Mouse (Mus musculus) limb, embryonic 11.5 days (tissue): ENCODE results near the gene Slc12a6. TPM values are rescaled to one million over a fixed set of nuclear protein-coding genes. Genes with fewer than 3 reads are reported as not detected.

Experiments
- ATAC-seq: fragments of 200-750 bp; cut with Nextera tagmentation; 2 replicates; pipeline ENCODE4 v1.8.0; 2017; ENCODE audit warnings: low read depth; ENCODE audit not compliant: insufficient number of reproducible peaks, low FRiP score, low TSS enrichment
- DNase-seq: peaks from one replicate; pipeline ENCODE4 v3.0.0-alpha.2; 2015; ENCODE audit warnings: low spot score
- H3K27ac ChIP-seq: fragments of 300-500 bp; sonication (generic); replicated peaks from 2 replicates; pipeline ENCODE4 v1.5.1; 2014; ENCODE audit warnings: low read depth, mild to moderate bottlenecking, low read length
- H3K27me3 ChIP-seq: fragments of 300-500 bp; sonication (generic); 2 replicates; pipeline ENCODE4 v1.6.1; 2014; ENCODE audit warnings: mild to moderate bottlenecking, low read length, mixed read lengths; ENCODE audit not compliant: control insufficient read depth, insufficient read depth
- H3K36me3 ChIP-seq: fragments of 300-500 bp; sonication (generic); 2 replicates; pipeline ENCODE4 v1.6.1; 2014; ENCODE audit warnings: mild to moderate bottlenecking, low read length, moderate library complexity, mixed read lengths; ENCODE audit not compliant: control insufficient read depth, insufficient read depth
- H3K4me1 ChIP-seq: fragments of 300-500 bp; sonication (generic); 2 replicates; pipeline ENCODE4 v1.6.1; 2014; ENCODE audit warnings: low read length, mixed read lengths; ENCODE audit not compliant: control insufficient read depth, insufficient read depth
- H3K4me2 ChIP-seq: fragments of 300-500 bp; sonication (generic); 2 replicates; pipeline ENCODE4 v1.6.1; 2014; ENCODE audit warnings: low read depth, mild to moderate bottlenecking, moderate library complexity; ENCODE audit not compliant: severe bottlenecking
- H3K4me3 ChIP-seq: fragments of 300-500 bp; sonication (generic); 2 replicates; pipeline ENCODE4 v1.5.1; 2014; ENCODE audit warnings: low read depth, low read length
- H3K9ac ChIP-seq: fragments of 300-500 bp; sonication (generic); 2 replicates; pipeline ENCODE4 v1.6.1; 2014; ENCODE audit warnings: mild to moderate bottlenecking, low read length
- H3K9me3 ChIP-seq: fragments of 300-500 bp; sonication (generic); 2 replicates; pipeline ENCODE4 v1.6.1; 2016; ENCODE audit warnings: low read length; ENCODE audit not compliant: control insufficient read depth
- WGBS: fragments of 180-500 bp; shearing (Covaris S2); extraction: QIAGEN DNeasy Blood & Tissue Kit; methylation state at CpG from one replicate; pipeline ENCODE4 v1.1.7; 2014; 5-methylcytosine and 5-hydroxymethylcytosine counted together
- polyA plus RNA-seq: library from polyadenylated mRNA; unstranded; fragments of >200 nt; fragmentation: Nextera tagmentation; extraction: Ambion mirVana; gene quantifications from 2 replicates; pipeline ENCODE4 v1.2.1, GENCODE M21; 2014

Gene Slc12a6
- polyA plus RNA-seq, 1 experiment from 2014 or later, result 9.7 TPM

DNA sequence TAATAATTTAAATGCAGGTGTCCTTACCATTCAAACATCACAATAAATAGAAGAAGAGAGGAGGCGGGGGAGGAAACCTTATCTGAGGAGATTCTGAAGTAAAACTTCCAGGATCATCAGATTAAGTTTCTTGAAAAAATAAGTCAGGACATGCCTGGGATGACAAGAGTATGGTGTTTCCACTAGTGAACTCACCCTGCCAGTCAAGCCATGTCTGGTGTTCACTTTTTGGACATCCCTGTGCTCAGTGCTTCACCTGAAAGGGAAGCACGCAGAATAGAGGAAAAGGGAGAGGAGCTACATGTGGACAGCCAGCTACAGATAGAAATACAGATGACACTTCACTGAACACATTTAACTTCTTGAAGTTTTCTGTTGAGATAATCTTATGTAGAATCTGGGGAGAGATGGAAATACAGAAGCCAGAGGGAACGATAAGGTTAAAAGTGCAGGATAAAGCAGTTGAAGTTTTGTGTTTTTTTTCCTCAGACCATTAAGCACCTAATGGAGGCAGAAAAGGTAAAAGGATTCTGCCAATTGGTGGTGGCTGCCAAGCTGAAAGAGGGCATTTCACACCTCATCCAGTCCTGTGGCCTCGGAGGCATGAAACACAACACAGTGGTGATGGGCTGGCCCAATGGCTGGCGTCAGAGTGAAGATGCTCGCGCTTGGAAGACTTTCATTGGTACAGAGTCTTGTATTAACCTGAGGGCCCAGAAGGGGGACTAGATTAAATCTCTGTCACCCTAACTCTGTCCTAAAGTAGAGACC lies 88.2 kb downstream of the Slc12a6 start:
- no peak for ATAC-seq
- 87% methylated on average over 7 of the region's 7 CpGs for WGBS
- H3K4me2 ChIP-seq, result no peak overlapping the region
- H3K9me3 ChIP-seq, result no peaks in the 10 kb centered on the region
- H3K4me1 ChIP-seq, result no peaks in the 10 kb centered on the region
- no peak overlapping the region for H3K4me3 ChIP-seq
- no peak overlapping the region for H3K9ac ChIP-seq
- no peaks in the 10 kb centered on the region; the same call in none of the 2 replicates for H3K36me3 ChIP-seq
- H3K27me3 ChIP-seq, result no peaks in the 10 kb centered on the region
- H3K27ac ChIP-seq, result no peak overlapping the region
- no peak for DNase-seq

- WGBS, result 82% methylated on average over 2 of the region's 2 CpGs
- no peak overlapping the region for H3K27ac ChIP-seq
- H3K36me3 ChIP-seq, result peaks cover 3% of the 10 kb centered on the region; the same call in 1 of the 2 replicates
- no peaks in the 10 kb centered on the region for H3K4me1 ChIP-seq
- H3K4me3 ChIP-seq, result no peak overlapping the region
- H3K4me2 ChIP-seq, result no peak overlapping the region
- H3K9me3 ChIP-seq, result no peaks in the 10 kb centered on the region
- no peaks in the 10 kb centered on the region for H3K27me3 ChIP-seq
- DNase-seq (no peak), ATAC-seq (no peak)
- no peak overlapping the region for H3K9ac ChIP-seq
These were observed 94.0 kb downstream of the Slc12a6 start for GRCm38 (mm10) chr2:112359611-112360010.

GRCm38 (mm10) chr2:112360012-112360780 lies 94.6 kb downstream of the Slc12a6 start:
- WGBS, result 92% methylated on average over 12 of the region's 12 CpGs
- no peak for ATAC-seq
- H3K27me3 ChIP-seq, result no peaks in the 10 kb centered on the region
- no peak overlapping the region for H3K4me2 ChIP-seq
- H3K9ac ChIP-seq, result no peak overlapping the region
- DNase-seq, result no peak
- no peaks in the 10 kb centered on the region for H3K4me1 ChIP-seq
- no peak overlapping the region for H3K4me3 ChIP-seq
- peaks cover 3% of the 10 kb centered on the region; the same call in 1 of the 2 replicates for H3K36me3 ChIP-seq
- no peaks in the 10 kb centered on the region for H3K9me3 ChIP-seq
- H3K27ac ChIP-seq, result no peak overlapping the region

DNA sequence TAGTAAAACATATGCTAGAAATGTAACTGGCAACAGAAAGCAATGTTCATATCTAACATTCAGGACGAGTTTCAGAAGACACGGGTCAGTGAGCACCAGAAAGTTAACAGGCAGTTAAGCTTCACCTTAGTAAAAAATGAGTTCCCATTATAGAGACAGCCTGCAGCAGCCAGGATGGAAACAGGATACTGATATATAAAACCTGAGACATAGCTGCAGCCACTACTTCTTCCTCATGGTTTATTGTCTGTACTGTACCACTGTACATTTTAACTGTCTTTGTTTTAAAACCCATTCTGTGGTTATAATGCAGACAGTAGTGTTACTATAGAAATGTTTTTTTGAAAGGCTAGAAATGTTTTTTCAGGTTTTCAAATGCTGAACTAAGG lies 95.2 kb downstream of the Slc12a6 start:
- Histone ChIP-seq H3K36me3 (peaks cover 3% of the 10 kb centered on the region; the same call in 1 of the 2 replicates), H3K27me3 (no peaks in the 10 kb centered on the region), H3K27ac (no peak overlapping the region), H3K9me3 (no peaks in the 10 kb centered on the region), H3K4me3 (no peak overlapping the region), H3K4me2 (no peak overlapping the region), H3K9ac (no peak overlapping the region), H3K4me1 (no peaks in the 10 kb centered on the region)
- no peak for ATAC-seq
- no peak for DNase-seq
- 85% methylated on average over 2 of the region's 2 CpGs for WGBS

- H3K9me3 ChIP-seq, result no peaks in the 10 kb centered on the region
- 0 out of 2 replicates have a peak, but pooled peaks cover 3% of the 10 kb centered on the region for H3K36me3 ChIP-seq
- peak overlapping the region; percentile 45 for H3K9ac ChIP-seq
- peak overlapping the region; percentile 42 for H3K4me3 ChIP-seq
- no peaks in the 10 kb centered on the region for H3K27me3 ChIP-seq
- no peaks in the 10 kb centered on the region for H3K4me1 ChIP-seq
- H3K4me2 ChIP-seq, result peak overlapping the region; percentile 71
- 20% methylated on average over 15 of the region's 15 CpGs for WGBS
- ATAC-seq (no peak; the same call in 1 of the 2 replicates), DNase-seq (peak; percentile 31)
- H3K27ac ChIP-seq, result no peak overlapping the region
These were observed 101.6 kb downstream of the Slc12a6 start for GRCm38 (mm10) chr2:112367222-112367621.

- DNase-seq, result peak; percentile 98
- H3K27ac ChIP-seq, result 0 out of 2 replicates have a peak within 1 kb of the TSS, but pooled peaks have one; percentile 24
- peak; percentile 82 for ATAC-seq
- peak within 1 kb of the TSS; percentile 71 for H3K4me2 ChIP-seq
- 0 out of 2 replicates have a peak, but pooled peaks cover 3% of the 10 kb centered on the region for H3K36me3 ChIP-seq
- H3K9ac ChIP-seq, result peak within 1 kb of the TSS; percentile 45
- no peaks in the 10 kb centered on the region for H3K9me3 ChIP-seq
- peak within 1 kb of the TSS; percentile 42 for H3K4me3 ChIP-seq
- H3K27me3 ChIP-seq, result no peaks in the 10 kb centered on the region
- 2% methylated on average over 46 of the region's 46 CpGs for WGBS
- H3K4me1 ChIP-seq, result no peaks in the 10 kb centered on the region
These were observed 102.4 kb downstream of the Slc12a6 start, which contains the start of gene Emc4 for GRCm38 (mm10) chr2:112367726-112368673. Emc4 (minus strand) TSS chr2:112368027.

- WGBS, result 61% methylated on average over 5 of the region's 5 CpGs
These were observed 104.3 kb downstream of the Slc12a6 start for GRCm38 (mm10) chr2:112369941-112370340.

DNA sequence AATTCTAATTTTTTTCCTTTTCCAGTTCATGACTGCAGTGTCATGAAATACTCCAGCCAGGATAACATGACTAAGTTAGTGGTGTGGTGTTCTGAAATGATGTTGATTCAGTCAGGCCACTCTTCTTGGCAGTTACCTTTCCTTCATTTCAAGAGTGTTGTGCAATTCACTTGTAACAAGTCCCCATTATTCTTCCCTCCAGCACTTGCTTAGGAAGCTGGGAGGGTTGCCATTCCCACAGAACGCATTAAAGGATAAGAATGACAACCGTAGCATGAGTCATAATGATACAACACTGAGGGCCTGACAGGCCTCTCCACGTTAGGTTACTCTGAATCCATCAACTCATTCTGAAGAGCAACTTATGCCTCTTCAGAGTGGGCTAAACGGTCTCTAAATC lies 107.5 kb downstream of the Slc12a6 start:
- no peak for DNase-seq
- H3K4me1 ChIP-seq, result no peaks in the 10 kb centered on the region
- H3K9ac ChIP-seq, result no peak overlapping the region

More at GRCm38 (mm10) chr2:112369941-112370340, 104.3 kb downstream of the Slc12a6 start:
- no peak for DNase-seq
- no peak overlapping the region for H3K4me3 ChIP-seq
- H3K36me3 ChIP-seq, result no peaks in the 10 kb centered on the region
- H3K4me1 ChIP-seq, result no peaks in the 10 kb centered on the region
- H3K27ac ChIP-seq, result no peak overlapping the region
- H3K27me3 ChIP-seq, result no peaks in the 10 kb centered on the region
- no peak overlapping the region for H3K9ac ChIP-seq
- no peaks in the 10 kb centered on the region for H3K9me3 ChIP-seq
- no peak overlapping the region for H3K4me2 ChIP-seq
- ATAC-seq, result no peak

More for the DNA sequence above, 107.5 kb downstream of the Slc12a6 start:
- no peaks in the 10 kb centered on the region for H3K9me3 ChIP-seq
- no peak overlapping the region for H3K27ac ChIP-seq
- no peaks in the 10 kb centered on the region for H3K36me3 ChIP-seq
- 62% methylated on average over 4 of the region's 4 CpGs for WGBS
- no peak overlapping the region for H3K4me3 ChIP-seq
- no peak overlapping the region for H3K4me2 ChIP-seq
- no peaks in the 10 kb centered on the region for H3K27me3 ChIP-seq
- no peak for ATAC-seq
